Mouse (Mus musculus) heart, embryonic 11.5 days (tissue): ENCODE data around the gene Dnajc16. TPM values are rescaled to one million over a fixed set of nuclear protein-coding genes. Genes with fewer than 3 reads are reported as not detected.

ENCODE experiments used
- ATAC-seq: fragments of 200-750 bp; cut with Nextera tagmentation; replicated peaks from 2 replicates; pipeline ENCODE4 v1.8.0; 2017; ENCODE audit warnings: moderate library complexity; ENCODE audit not compliant: insufficient number of reproducible peaks, low FRiP score, low TSS enrichment
- H3K27ac ChIP-seq: fragments of 300-500 bp; sonication (generic); 2 replicates; pipeline ENCODE4 v1.5.1; 2014; ENCODE audit warnings: mild to moderate bottlenecking, low read depth, low read length
- H3K27me3 ChIP-seq: fragments of 300-500 bp; sonication (generic); 2 replicates; pipeline ENCODE4 v1.6.1; 2014; ENCODE audit warnings: mild to moderate bottlenecking, low read length, mixed read lengths; ENCODE audit not compliant: control insufficient read depth, insufficient read depth
- H3K36me3 ChIP-seq: fragments of 300-500 bp; sonication (generic); 2 replicates; pipeline ENCODE4 v1.6.1; 2014; ENCODE audit warnings: mild to moderate bottlenecking, low read length, moderate library complexity, mixed read lengths; ENCODE audit not compliant: control insufficient read depth, insufficient read depth
- H3K4me1 ChIP-seq: fragments of 300-500 bp; sonication (generic); 2 replicates; pipeline ENCODE4 v1.6.1; 2014; ENCODE audit warnings: low read length; ENCODE audit not compliant: control insufficient read depth, insufficient read depth
- H3K4me2 ChIP-seq: fragments of 300-500 bp; sonication (generic); 2 replicates; pipeline ENCODE4 v1.6.1; 2014; ENCODE audit warnings: mild to moderate bottlenecking, moderate library complexity
- H3K4me3 ChIP-seq: fragments of 300-500 bp; sonication (generic); 2 replicates; pipeline ENCODE4 v1.5.1; 2014; ENCODE audit warnings: low read depth, low read length
- H3K9ac ChIP-seq: fragments of 300-500 bp; sonication (generic); 2 replicates; pipeline ENCODE4 v1.6.1; 2014; ENCODE audit warnings: mild to moderate bottlenecking, low read depth, low read length, moderate library complexity
- H3K9me3 ChIP-seq: fragments of 300-500 bp; sonication (generic); replicated peaks from 2 replicates; pipeline ENCODE4 v1.6.1; 2016; ENCODE audit warnings: low read length; ENCODE audit not compliant: control insufficient read depth
- WGBS: fragments of 180-500 bp; shearing (Covaris S2); extraction: QIAGEN DNeasy Blood & Tissue Kit; methylation state at CpG from one replicate; pipeline ENCODE4 v1.1.7; 2014; ENCODE audit not compliant: insufficient replicate concordance; 5-methylcytosine and 5-hydroxymethylcytosine counted together
- polyA plus RNA-seq: library from polyadenylated mRNA; unstranded; fragments of >200 nt; fragmentation: Nextera tagmentation; extraction: Ambion mirVana; gene quantifications from 2 replicates; pipeline ENCODE4 v1.2.1, GENCODE M21; 2014

The Dnajc16 gene
- polyA plus RNA-seq, 1 experiment from 2014 or later: 3.2 TPM

DNA sequence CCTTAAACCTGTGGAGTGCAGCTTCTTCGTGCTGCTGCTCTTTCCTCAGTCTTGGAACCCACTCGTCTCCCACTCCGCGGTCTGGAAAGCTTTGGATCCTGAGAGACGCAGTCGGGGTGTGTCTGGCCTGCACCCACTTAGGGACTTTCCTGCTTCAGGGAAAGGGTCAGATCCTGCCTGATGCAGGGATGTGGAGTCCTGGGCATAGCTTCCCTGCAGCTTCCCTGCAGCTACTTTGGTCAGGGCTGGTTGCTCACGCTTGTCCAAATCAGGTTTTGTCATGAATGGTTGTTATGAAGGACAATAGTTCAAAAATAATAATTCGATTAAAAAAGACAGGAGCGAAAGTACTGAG, 55.5 kb downstream of the Dnajc16 start:
- ATAC-seq: no peak

DNA sequence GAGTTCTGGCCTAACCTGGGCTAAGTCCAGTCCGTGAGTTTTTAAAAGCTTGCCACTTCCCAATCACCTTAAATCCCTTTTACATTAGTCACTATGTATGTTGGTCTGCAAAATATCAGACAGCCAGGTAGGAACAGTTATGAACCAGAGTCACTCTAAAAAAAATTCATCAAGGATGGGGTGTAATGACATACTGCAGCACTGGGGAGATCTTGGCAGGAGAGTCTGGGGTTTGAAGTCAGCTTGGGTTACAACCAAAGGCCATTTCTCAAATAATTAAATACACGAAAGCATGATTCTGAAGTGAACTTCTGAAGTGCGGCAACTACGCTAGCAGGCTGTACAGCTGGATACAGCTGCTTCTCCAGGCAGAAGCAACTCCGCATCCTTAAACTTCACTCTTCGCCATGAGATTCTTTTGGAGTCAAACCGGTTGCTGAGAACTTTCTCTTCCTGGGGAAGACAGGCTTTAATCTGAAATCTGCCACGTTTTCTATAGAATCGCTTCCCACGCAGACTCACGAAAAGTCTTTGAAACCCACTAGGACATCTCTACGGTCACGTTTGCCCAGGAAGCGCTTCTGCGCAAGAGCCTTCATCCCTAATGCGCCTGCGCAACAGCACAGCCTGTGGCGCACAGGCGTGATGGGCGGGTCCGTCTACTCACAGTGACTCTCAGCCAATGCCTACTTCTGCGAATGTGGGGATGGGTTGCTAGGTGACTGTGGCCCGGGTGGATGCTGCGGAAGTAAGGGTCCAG, 56.1 kb downstream of the Dnajc16 start:
- no peaks in the 10 kb centered on the region for H3K27me3 ChIP-seq
- H3K4me3 ChIP-seq: peak overlapping the region; percentile 37
- H3K9me3 ChIP-seq: no peaks in the 10 kb centered on the region
- H3K4me1 ChIP-seq: no peaks in the 10 kb centered on the region; the same call in 1 of the 2 replicates
- H3K4me2 ChIP-seq: peak overlapping the region; percentile 76
- H3K27ac ChIP-seq: peak overlapping the region; percentile 24; the same call in 1 of the 2 replicates
- H3K9ac ChIP-seq: peak overlapping the region; percentile 69
- ATAC-seq: peak; percentile 85
- H3K36me3 ChIP-seq: no peaks in the 10 kb centered on the region
- 9% methylated on average over 24 of the region's 24 CpGs for WGBS

More for the DNA sequence above, 55.5 kb downstream of the Dnajc16 start:
- Histone ChIP-seq H3K4me1 (no peaks in the 10 kb centered on the region; the same call in 1 of the 2 replicates), H3K36me3 (no peaks in the 10 kb centered on the region), H3K9ac (peak overlapping the region; percentile 69; the same call in 1 of the 2 replicates), H3K4me2 (peak overlapping the region; percentile 76), H3K27me3 (no peaks in the 10 kb centered on the region), H3K4me3 (peak overlapping the region; percentile 37), H3K27ac (no peak overlapping the region), H3K9me3 (no peaks in the 10 kb centered on the region)
- WGBS: 27% methylated on average over 9 of the region's 9 CpGs

DNA sequence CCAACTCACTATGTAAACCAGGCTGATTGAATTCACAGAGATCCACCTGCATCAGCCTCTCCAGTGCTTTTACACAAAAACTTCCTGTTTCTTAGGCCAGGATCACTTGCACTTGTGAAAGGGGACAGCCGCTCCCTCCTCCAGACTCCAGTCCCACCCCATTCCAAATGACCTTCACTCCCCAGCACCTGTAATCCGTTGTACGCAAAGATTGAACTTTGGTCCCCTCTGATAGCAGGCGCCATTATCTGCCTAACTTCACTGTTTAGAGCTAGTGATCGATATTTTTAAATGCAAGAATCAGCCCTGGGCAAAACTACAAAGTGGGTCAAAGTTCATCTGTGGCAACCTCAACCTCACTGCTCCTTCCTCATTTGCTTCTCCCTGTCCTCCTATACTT, 59.0 kb downstream of the Dnajc16 start:
- Histone ChIP-seq H3K27ac (no peak overlapping the region), H3K27me3 (no peaks in the 10 kb centered on the region), H3K4me3 (no peak overlapping the region), H3K4me1 (no peaks in the 10 kb centered on the region; the same call in 1 of the 2 replicates), H3K36me3 (no peaks in the 10 kb centered on the region), H3K9me3 (no peaks in the 10 kb centered on the region), H3K9ac (no peak overlapping the region), H3K4me2 (no peak overlapping the region)
- ATAC-seq: no peak
- 74% methylated on average over 5 of the region's 5 CpGs for WGBS

DNA sequence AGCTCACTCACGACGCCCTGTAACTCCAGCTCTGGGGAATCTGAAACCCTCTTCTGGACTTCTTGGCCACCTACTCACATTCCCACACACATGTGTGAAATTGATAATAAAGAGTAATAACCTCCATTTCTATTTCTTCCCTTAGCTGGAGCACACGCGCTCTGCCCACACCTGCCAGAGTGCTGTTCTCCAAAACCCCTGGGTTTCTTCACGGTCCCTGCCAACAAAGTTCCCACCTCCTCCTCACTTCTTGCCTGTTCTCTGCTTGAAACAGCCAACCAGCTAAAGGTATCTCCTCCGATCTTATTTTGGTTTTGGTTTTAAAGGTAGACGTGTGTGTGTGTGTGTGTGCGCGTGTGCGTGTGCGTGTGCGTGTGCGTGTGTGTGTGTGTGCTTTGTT, 60.3 kb downstream of the Dnajc16 start:
- 74% methylated on average over 13 of the region's 13 CpGs for WGBS
- no peak overlapping the region for H3K27ac ChIP-seq
- no peak for ATAC-seq
- no peak overlapping the region for H3K4me3 ChIP-seq
- no peak overlapping the region for H3K4me2 ChIP-seq
- no peaks in the 10 kb centered on the region for H3K36me3 ChIP-seq
- no peaks in the 10 kb centered on the region for H3K27me3 ChIP-seq
- no peaks in the 10 kb centered on the region for H3K9me3 ChIP-seq
- H3K4me1 ChIP-seq: no peaks in the 10 kb centered on the region; the same call in 1 of the 2 replicates
- H3K9ac ChIP-seq: no peak overlapping the region

DNA sequence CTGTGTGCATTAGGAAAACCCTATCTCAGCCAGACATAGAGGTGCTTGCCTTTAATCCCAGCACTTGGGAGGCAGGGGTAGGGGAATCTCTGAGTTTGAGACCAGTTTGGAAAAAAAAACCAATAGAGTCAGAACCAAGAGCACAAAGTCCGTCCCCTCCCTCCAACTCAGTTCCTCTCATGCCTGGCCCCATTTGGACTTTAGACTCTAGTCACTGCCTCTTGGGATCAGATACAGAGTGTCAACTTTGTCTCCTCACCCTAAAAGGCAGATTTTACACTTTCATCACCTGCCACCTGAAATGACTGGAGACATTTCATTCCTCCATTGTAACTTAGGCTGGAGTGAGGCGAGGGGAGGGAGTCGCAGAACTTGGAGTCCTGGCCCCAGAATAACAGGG, 61.5 kb downstream of the Dnajc16 start:
- no peak overlapping the region for H3K4me3 ChIP-seq
- H3K4me2 ChIP-seq: no peak overlapping the region
- WGBS: 76% methylated on average over 3 of the region's 3 CpGs
- H3K9me3 ChIP-seq: no peaks in the 10 kb centered on the region
- no peaks in the 10 kb centered on the region for H3K4me1 ChIP-seq
- no peak for ATAC-seq
- no peak overlapping the region for H3K9ac ChIP-seq
- no peak overlapping the region for H3K27ac ChIP-seq
- no peaks in the 10 kb centered on the region for H3K36me3 ChIP-seq
- no peaks in the 10 kb centered on the region for H3K27me3 ChIP-seq

DNA sequence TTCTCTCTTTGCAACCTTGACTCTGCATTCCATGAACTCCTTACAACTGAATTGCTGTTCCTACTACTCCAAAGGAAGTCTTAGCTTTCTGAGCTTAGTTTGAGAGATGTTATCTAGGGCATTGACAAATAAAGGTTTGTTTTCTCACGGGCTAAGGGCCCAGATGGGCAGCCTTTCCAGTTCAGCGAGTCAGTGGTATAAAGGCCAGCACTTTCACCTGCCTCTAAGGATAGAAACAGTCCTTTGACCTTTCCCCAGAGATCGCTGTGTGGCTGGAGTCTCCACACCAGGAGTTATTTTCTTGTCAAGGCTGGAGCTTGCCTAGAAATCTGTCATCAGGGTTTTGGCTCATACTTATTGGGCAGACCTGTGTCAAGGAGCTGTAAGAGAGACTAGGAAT, 65.0 kb downstream of the Dnajc16 start:
- H3K4me1 ChIP-seq: peaks cover 14% of the 10 kb centered on the region
- H3K4me2 ChIP-seq: no peak overlapping the region
- no peak overlapping the region for H3K9ac ChIP-seq
- no peaks in the 10 kb centered on the region for H3K36me3 ChIP-seq
- no peak overlapping the region for H3K4me3 ChIP-seq
- ATAC-seq: no peak
- 39% methylated on average over 3 of the region's 3 CpGs for WGBS
- H3K27me3 ChIP-seq: no peaks in the 10 kb centered on the region
- H3K9me3 ChIP-seq: no peaks in the 10 kb centered on the region
- H3K27ac ChIP-seq: no peak overlapping the region

DNA sequence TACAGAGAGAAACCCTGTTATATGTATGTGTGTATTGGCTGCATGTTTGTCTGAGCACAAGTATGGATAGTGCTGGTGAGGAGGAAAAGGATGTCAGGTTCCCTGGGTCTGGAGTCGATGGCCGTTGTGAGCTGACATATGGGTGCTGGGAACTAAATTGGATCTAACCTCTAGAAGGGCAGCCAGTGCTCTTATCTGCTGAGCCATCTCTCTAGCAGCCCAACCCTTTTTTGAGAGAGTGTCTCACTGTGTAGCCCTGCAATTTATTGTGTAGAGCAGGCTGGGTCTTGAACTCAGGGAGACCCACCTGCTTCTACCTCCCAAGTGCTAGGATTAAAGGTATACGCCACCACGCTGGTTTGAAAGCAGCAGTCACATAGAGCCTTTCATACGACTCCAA, 65.5 kb downstream of the Dnajc16 start:
- Histone ChIP-seq H3K27ac (no peak overlapping the region), H3K4me1 (peaks cover 16% of the 10 kb centered on the region), H3K27me3 (no peaks in the 10 kb centered on the region), H3K36me3 (peaks cover 2% of the 10 kb centered on the region; the same call in 1 of the 2 replicates), H3K9me3 (peaks cover under 1% of the 10 kb centered on the region; the same call in 1 of the 2 replicates), H3K4me3 (no peak overlapping the region), H3K4me2 (no peak overlapping the region), H3K9ac (no peak overlapping the region)
- ATAC-seq: no peak
- 75% methylated on average over 5 of the region's 5 CpGs for WGBS

DNA sequence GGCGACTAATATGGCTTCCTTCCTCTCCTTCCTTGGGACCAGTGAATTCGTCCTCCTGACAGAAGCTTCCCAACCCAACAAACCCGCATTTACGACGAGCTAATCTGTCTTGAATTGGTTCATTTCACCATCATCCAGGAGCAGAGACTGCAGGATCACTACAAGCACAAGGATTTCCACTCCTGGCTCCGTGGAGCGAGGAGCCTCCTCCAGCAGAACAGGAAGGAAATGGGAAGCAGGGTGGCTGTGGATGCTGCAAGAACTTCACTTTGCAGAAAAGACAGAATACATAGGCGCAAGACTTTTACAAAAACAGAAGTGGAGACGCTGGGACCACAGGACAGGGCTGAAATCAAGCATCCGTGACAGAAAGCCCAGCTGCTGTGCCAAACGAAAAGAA, 66.1 kb downstream of the Dnajc16 start:
- Histone ChIP-seq H3K27me3 (no peaks in the 10 kb centered on the region), H3K9ac (no peak overlapping the region), H3K9me3 (peaks cover 3% of the 10 kb centered on the region; the same call in 1 of the 2 replicates), H3K36me3 (peaks cover 5% of the 10 kb centered on the region; the same call in 1 of the 2 replicates), H3K4me2 (no peak overlapping the region), H3K4me3 (no peak overlapping the region), H3K27ac (no peak overlapping the region), H3K4me1 (peaks cover 17% of the 10 kb centered on the region)
- no peak for ATAC-seq
- 66% methylated on average over 11 of the region's 11 CpGs for WGBS

DNA sequence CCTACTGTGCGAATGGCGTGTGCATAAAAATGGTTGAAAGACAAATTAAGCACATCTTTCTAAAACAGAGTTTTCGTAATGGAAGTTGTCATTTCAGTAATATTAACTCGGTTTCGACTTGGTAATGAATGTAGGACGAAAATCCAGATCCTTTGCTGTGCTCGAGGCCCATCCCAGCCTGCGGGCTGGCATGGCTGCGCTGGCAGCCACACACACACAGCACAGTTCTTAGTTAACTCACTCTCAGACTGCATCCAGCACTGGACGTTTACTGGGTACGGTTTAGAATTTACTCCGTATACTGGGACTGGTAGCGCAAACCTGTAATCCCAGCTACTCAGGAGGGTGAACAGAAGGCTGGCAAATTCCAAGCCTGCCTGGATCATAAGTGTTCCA, 67.1 kb downstream of the Dnajc16 start:
- H3K27ac ChIP-seq: peak overlapping the region; percentile 96; the same call in 1 of the 2 replicates

More for the DNA sequence above, 67.1 kb downstream of the Dnajc16 start:
- 11% methylated on average over 13 of the region's 13 CpGs for WGBS
- Histone ChIP-seq H3K27me3 (no peaks in the 10 kb centered on the region), H3K4me1 (peaks cover 20% of the 10 kb centered on the region), H3K4me3 (peak overlapping the region; percentile 92), H3K4me2 (peak overlapping the region; percentile 85), H3K9ac (peak overlapping the region; percentile 96), H3K36me3 (peaks cover 5% of the 10 kb centered on the region; the same call in 1 of the 2 replicates), H3K9me3 (peaks cover 3% of the 10 kb centered on the region; the same call in 1 of the 2 replicates)
- ATAC-seq: peak; percentile 56; the same call in 1 of the 2 replicates
